Mouse (Mus musculus) heart, postnatal 0 days (tissue): Measurements from ENCODE around the gene Majin. TPM values are rescaled to one million over a fixed set of nuclear protein-coding genes. Genes with fewer than 3 reads are reported as not detected.

Experiments
- ATAC-seq: fragments of 200-750 bp; cut with Nextera tagmentation; 2 replicates; pipeline ENCODE4 v1.8.0; 2017; ENCODE audit warnings: low read depth, moderate number of reproducible peaks, moderate library complexity; ENCODE audit not compliant: insufficient read depth
- DNase-seq: peaks from one replicate; pipeline ENCODE4 v3.0.0-alpha.2; 2016; ENCODE audit warnings: low spot score
- H3K27ac ChIP-seq: fragments of 300-500 bp; sonication (generic); 2 replicates; pipeline ENCODE4 v1.5.1; 2014; ENCODE audit warnings: low read depth, mild to moderate bottlenecking
- H3K27me3 ChIP-seq: fragments of 300-500 bp; sonication (generic); 2 replicates; pipeline ENCODE4 v1.6.1; 2014; ENCODE audit warnings: low read length, mixed read lengths; ENCODE audit not compliant: control insufficient read depth, insufficient read depth
- H3K36me3 ChIP-seq: fragments of 300-500 bp; sonication (generic); replicated peaks from 2 replicates; pipeline ENCODE4 v1.6.1; 2014; ENCODE audit warnings: low read length, mixed read lengths; ENCODE audit not compliant: control insufficient read depth, insufficient read depth
- H3K4me1 ChIP-seq: fragments of 300-500 bp; sonication (generic); 2 replicates; pipeline ENCODE4 v1.6.1; 2014; ENCODE audit warnings: antibody characterized with exemption; ENCODE audit not compliant: control insufficient read depth, insufficient read depth
- H3K4me2 ChIP-seq: fragments of 300-500 bp; sonication (generic); 2 replicates; pipeline ENCODE4 v1.6.1; 2014; ENCODE audit warnings: low read depth, mild to moderate bottlenecking, low read length, moderate library complexity
- H3K4me3 ChIP-seq: fragments of 300-500 bp; sonication (generic); 2 replicates; pipeline ENCODE4 v1.5.1; 2014; ENCODE audit warnings: low read depth, low read length
- H3K9ac ChIP-seq: fragments of 300-500 bp; sonication (generic); replicated peaks from 2 replicates; pipeline ENCODE4 v1.6.1; 2014; ENCODE audit warnings: low read depth, low read length, mixed read lengths
- H3K9me3 ChIP-seq: fragments of 300-500 bp; sonication (generic); replicated peaks from 2 replicates; pipeline ENCODE4 v1.6.1; 2016; ENCODE audit warnings: low read length; ENCODE audit not compliant: control insufficient read depth
- CTCF ChIP-seq: IDR thresholded peaks from 2 replicates; pipeline ENCODE4 v1.5.1; 2016; ENCODE audit warnings: antibody characterized with exemption, control low read depth, low read depth
- EP300 ChIP-seq: IDR thresholded peaks from 2 replicates; pipeline ENCODE4 v1.6.1; 2016; ENCODE audit warnings: antibody characterized with exemption, low read depth
- WGBS: fragments of 180-500 bp; shearing (Covaris S2); extraction: QIAGEN DNeasy Blood & Tissue Kit; methylation state at CpG from one replicate; pipeline ENCODE4 v1.1.7; 2014; 5-methylcytosine and 5-hydroxymethylcytosine counted together
- polyA plus RNA-seq: library from polyadenylated mRNA; unstranded; fragments of >200 nt; fragmentation: Nextera tagmentation; extraction: Ambion mirVana; gene quantifications from 2 replicates; pipeline ENCODE4 v1.2.1, GENCODE M21; 2015
- total RNA-seq: library from RNA; depleted of rRNA; stranded (reverse); fragments of >200 nt; gene quantifications from 2 replicates; pipeline ENCODE4 v1.2.3, GENCODE M21; 2014; ENCODE audit warnings: low replicate concordance

Gene Majin
- total and polyA plus RNA-seq, 2 experiments from 2014 or later: not detected

DNA sequence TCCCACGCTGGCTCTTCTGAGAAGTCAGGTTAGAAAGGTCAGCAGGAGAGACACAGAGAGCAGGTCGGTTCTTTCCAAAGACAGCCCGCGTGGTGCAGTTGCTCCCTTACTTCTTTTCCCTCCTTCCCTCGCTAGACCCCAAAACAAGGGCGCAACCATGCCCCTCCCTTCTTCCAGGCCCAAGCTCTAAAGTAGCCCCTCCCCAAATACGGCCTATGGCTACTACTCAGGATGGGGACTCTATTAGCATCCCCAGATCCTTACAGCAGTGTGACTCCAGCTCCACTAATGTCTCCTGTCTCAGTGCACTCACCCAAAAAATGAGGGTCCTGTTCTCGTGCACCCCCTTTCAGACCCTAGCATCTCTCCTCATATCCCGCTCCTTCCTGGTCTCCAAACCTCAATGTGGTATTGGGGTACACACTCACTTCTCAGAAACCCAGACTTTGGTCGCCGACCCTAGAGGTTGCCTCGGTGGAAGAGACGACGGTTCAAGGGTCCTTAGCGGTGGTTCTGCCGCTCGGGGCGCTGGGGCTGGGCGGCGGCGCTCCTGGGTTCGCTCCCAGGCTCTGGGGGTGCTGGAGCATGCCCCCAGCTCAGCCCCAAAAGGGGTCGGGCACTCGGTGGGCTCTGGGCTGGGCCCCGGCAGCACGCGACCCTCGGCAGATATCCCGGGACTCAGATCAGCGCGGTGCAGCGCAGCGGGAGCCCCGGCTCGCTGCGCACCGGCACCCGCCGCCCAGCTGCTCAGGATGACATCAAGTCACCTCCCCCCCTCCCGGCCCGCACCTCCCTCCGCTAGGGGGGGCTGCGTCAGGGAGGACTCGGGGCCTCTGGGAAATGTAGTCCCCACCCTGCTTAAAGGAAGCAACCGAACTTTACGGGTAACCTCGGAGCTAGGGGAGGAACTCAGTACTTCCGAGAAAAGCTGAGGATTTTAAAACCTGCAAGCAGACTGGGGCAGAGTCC lies 51.2 kb downstream of the Majin start, which contains the start of gene Ppp2r5b:
Ppp2r5b (minus strand) TSS at position 789 of the 969 bp plus-strand sequence.
- 3% methylated on average over 48 of the region's 48 CpGs for WGBS
- DNase-seq: peak; percentile 90
- Histone ChIP-seq H3K4me2 (peak within 1 kb of the TSS; percentile 88), H3K36me3 (peaks cover 34% of the 10 kb centered on the region), H3K27ac (peak within 1 kb of the TSS; percentile 98), H3K9ac (peak within 1 kb of the TSS; percentile 75), H3K4me3 (peak within 1 kb of the TSS; percentile 72), H3K4me1 (peaks cover 11% of the 10 kb centered on the region), H3K9me3 (no peaks in the 10 kb centered on the region), H3K27me3 (no peaks in the 10 kb centered on the region)
- TF ChIP-seq CTCF: peak; percentile 53
- no peak; the same call in 1 of the 2 replicates for TF ChIP-seq EP300
- peak; percentile 94 for ATAC-seq

DNA sequence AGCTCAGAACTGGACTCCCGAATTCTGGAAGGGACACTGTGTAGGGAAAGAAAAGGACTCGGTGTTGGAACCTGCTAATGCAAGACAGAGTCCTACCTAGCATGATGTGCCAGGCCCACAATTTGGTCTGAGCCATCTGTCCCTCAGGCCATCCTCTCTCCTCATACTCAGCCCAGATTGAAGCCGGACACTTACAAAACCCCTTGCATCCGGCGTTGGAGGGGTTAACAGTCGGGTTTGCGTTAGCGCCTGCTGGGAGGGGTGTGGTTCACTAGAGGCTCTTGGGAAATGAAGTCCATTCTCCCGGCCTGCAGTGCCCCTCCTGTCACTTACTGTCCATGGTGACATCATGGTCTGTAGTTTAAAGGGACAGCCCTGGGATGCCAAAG lies 51.9 kb downstream of the Majin start:
- TF ChIP-seq CTCF (no peak), EP300 (peak; percentile 91)
- WGBS: under 1% methylated on average over 9 of the region's 9 CpGs

DNA sequence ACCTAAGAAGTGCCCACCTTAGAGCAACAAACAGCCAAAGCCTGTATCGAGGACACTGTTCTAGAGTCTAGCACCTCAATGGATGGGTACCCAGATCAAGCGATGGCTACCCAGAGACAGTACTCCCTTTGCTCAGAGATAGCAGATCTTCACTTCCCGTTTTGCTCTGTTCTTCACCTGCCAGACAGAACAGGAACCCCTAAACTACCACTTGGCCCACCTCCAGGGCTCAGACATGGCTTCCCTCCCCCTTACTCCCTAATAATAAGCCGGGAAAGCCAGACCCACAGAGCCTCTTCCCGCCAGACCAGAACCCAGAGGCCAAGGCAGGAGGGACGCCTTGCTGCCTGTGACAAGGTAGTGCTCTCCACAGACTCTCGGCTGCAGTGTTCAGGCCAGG lies 52.7 kb downstream of the Majin start:
- H3K9me3 ChIP-seq: no peaks in the 10 kb centered on the region
- no peak overlapping the region for H3K9ac ChIP-seq
- peaks cover 11% of the 10 kb centered on the region for H3K4me1 ChIP-seq
- DNase-seq (no peak), ATAC-seq (no peak)
- 69% methylated on average over 7 of the region's 7 CpGs for WGBS
- H3K4me3 ChIP-seq: no peak overlapping the region
- no peak for TF ChIP-seq EP300
- no peak for TF ChIP-seq CTCF
- H3K36me3 ChIP-seq: peaks cover 19% of the 10 kb centered on the region
- H3K4me2 ChIP-seq: no peak overlapping the region
- H3K27ac ChIP-seq: no peak overlapping the region
- H3K27me3 ChIP-seq: no peaks in the 10 kb centered on the region

More for the DNA sequence above, 51.9 kb downstream of the Majin start:
- Histone ChIP-seq H3K4me2 (peak overlapping the region; percentile 88), H3K9me3 (no peaks in the 10 kb centered on the region), H3K36me3 (peaks cover 27% of the 10 kb centered on the region), H3K27me3 (no peaks in the 10 kb centered on the region), H3K27ac (peak overlapping the region; percentile 98), H3K4me3 (peak overlapping the region; percentile 72), H3K4me1 (peaks cover 11% of the 10 kb centered on the region), H3K9ac (peak overlapping the region; percentile 75)
- DNase-seq: peak; percentile 97
- peak; percentile 95 for ATAC-seq

DNA sequence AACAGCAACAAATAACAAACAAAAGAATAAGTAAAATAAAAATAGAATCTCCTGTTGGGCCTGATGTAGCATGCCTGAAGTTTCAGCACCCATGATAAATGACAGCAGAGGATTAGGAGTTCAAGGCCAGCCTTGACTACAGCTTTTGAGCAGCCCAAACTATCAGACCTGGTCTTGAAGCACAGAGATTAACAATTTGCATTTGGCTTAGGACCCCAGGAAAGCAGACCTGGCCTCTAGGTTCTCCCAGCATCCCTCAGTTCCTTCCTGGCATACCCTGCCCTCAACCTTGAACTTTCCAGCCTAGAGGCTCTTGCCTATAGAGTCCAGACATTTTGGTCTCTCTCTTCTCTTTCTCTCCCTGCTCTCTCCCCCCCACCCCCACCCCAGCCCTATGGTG lies 54.6 kb downstream of the Majin start:
- DNase-seq: no peak
- H3K4me1 ChIP-seq: peaks cover 21% of the 10 kb centered on the region
- no peak for TF ChIP-seq EP300
- no peak for TF ChIP-seq CTCF
- no peak overlapping the region for H3K4me2 ChIP-seq
- peaks cover 2% of the 10 kb centered on the region; the same call in 1 of the 2 replicates for H3K36me3 ChIP-seq
- H3K9ac ChIP-seq: no peak overlapping the region
- ATAC-seq: no peak
- H3K9me3 ChIP-seq: no peaks in the 10 kb centered on the region
- no peak overlapping the region for H3K27ac ChIP-seq
- H3K4me3 ChIP-seq: no peak overlapping the region
- H3K27me3 ChIP-seq: no peaks in the 10 kb centered on the region

DNA sequence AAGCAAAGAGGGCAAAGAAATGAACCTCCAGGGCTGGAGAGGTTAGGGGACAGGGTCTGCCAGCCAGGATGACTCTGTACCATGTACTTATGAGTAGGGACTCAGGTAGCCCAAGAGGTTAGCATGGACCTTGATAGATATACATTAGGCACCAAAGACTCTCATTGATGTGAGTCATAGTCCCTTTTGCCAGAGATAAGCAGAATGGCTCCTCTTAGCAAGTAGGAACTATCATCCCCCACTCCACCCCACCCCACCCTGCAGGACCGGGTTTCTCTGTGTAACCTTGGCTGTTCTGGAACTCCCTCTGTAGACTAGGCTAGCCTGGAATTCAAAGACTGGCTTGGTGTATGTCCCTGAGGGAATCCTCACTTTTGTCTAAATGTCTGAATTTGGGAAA lies 55.9 kb downstream of the Majin start:
- H3K27me3 ChIP-seq: no peaks in the 10 kb centered on the region
- DNase-seq: no peak
- no peak for ATAC-seq
- TF ChIP-seq EP300 (no peak), CTCF (no peak)
- peaks cover 9% of the 10 kb centered on the region for H3K36me3 ChIP-seq
- no peaks in the 10 kb centered on the region for H3K9me3 ChIP-seq
- H3K27ac ChIP-seq: no peak overlapping the region
- no peak overlapping the region for H3K9ac ChIP-seq
- H3K4me2 ChIP-seq: no peak overlapping the region
- H3K4me3 ChIP-seq: no peak overlapping the region
- 23% methylated on average over 1 of the region's 1 CpGs for WGBS
- peaks cover 11% of the 10 kb centered on the region for H3K4me1 ChIP-seq
